Mouse (Mus musculus) cerebellum, adult 2 months (tissue): ENCODE results near the gene Isoc2a.

ENCODE experiments used
- CTCF ChIP-seq: fragments of 200-500 bp; IDR thresholded peaks from 2 replicates; pipeline ENCODE4 v1.5.1; 2011; ENCODE audit warnings: low read depth, mild to moderate bottlenecking, control low read depth, low read length, moderate library complexity, borderline replicate concordance; ENCODE audit not compliant: insufficient read depth
- POLR2A ChIP-seq: fragments of 200-500 bp; IDR thresholded peaks from 2 replicates; pipeline ENCODE4 v1.6.1; 2011; ENCODE audit warnings: low read length, control low read depth, borderline replicate concordance; ENCODE audit not compliant: insufficient read depth

GRCm38 (mm10) chr7:4842077-4842476 is 34.9 kb upstream of the Isoc2a start:
- TF ChIP-seq CTCF, result no peak
- no peak for TF ChIP-seq POLR2A
